Mouse (Mus musculus) frontal cortex, postnatal 10 days (tissue): Measurements from ENCODE around the gene Vsig4.
"Not testable (repeated sequence)": the region's sequence is repeated elsewhere in the genome, so short reads cannot be mapped to it uniquely, and the experiment has no call there.

Experiments
- DNase-seq, 2 experiments: peaks; one replicate each; pipeline ENCODE4 v3.0.0; 2022; ENCODE audit warnings: low spot score in 2 of 2, mixed read lengths in 1 of 2

Gene Vsig4

DNA sequence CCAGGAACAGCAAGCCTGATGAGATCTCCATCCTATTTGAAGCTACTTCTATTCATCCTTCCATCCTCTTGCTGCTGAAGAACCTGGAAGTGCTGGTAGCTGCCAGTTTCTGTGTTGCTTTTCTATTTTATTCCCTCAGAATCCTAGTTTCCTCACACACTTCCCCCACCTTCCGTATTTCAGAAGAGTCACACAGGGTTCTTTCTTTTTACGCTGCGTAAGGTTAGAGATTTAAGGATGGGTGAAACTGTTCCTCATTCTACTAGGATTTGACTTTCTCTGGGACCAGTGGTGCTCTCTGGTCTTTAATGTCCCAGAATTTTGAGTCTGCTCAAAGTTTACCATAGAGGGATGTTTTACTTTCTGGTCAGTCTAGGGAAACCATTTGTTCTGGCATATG, at the start of gene Vsig4:
TSS of gene Vsig4 (minus strand) at position 101 of the 400 bp plus-strand sequence.
- no peak for DNase-seq

DNA sequence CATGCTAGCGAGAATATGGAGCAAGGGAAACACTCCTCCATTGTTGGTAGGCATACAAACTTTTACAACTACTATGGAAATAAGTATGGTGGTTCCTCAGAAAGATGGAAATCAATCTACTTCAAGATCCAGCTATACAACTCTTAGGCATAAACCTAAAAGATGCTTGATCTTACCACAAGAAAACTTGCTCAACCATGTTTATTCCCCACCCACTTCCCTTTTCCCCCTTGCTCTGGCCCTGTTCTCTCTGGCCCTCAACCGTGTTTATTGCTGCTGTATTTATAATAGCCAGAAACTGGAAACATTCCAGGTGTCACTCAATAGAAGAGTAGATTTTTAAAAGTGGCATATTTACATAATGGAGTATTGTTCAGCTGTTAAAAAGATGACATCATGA, 45.9 kb upstream of the Vsig4 start:
- DNase-seq = no peak

GRCm38 (mm10) chrX:96329764-96330163, 36.5 kb upstream of the Vsig4 start:
- DNase-seq = no peak

DNA sequence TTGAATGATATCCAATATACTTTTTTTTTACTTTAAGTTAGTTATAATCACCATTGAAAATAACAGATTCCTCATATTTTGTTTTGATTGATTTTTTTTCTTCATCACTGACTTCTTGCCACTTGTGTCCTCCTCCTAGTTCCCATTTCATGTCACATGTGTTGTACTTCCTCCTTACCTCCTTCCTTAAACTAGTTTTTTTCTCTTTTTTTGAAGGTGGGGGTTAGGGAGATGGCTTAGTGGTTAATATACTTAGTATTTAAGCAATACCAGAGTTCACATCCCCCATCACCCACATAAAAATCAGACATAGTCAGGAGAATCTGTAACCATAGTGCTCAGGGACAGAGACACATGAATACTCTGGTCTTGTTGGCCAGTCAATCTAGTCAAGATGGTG, 36.7 kb downstream of the Vsig4 start:
- no peak for DNase-seq

- no peak for DNase-seq
These were observed 53.6 kb downstream of the Vsig4 start for GRCm38 (mm10) chrX:96239644-96240043.

GRCm38 (mm10) chrX:96239037-96239436, 54.2 kb downstream of the Vsig4 start:
- DNase-seq = no peak

DNA sequence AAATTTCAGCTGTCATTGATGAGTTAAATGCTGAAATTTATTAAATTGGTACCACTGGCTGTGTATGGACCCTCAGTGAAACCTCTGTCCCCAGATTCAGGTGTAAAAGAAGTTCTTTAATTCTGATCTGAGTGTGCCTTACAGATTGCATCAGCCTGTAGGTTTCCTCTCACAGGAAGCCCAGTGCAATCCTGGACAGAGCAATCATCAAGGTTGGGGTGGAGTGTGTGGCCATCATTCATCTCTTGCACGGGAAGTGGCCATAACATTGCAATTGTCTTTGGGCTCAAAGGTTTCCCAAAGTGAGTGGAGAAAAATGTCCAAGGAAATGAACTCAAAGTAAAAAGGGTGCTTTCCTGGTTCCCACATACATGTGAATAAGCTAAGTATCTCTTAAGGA, 57.5 kb downstream of the Vsig4 start:
- DNase-seq = no peak

DNA sequence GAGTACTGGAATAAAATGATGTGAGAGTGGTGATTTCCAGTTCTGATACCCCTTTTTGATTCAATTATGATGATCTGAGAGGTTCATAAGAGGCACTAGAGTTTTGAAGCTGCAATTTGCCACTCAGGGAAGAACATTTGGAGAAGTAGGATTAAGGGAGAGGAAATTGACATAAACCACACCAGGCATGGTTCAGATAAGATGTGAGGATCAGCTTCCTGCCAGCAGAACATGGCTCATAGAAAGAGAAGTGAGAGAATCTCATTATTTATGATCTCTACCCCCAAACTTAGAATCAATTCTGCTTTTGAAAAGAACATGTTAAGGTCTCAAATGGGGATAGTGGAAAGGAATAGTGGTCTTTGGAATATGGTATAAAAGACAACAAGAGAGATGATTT, 66.2 kb downstream of the Vsig4 start:
- DNase-seq = no peak

- no peak for DNase-seq
These were observed 67.8 kb downstream of the Vsig4 start for GRCm38 (mm10) chrX:96225474-96225873.

- DNase-seq = no peak
These were observed 69.0 kb downstream of the Vsig4 start for GRCm38 (mm10) chrX:96224210-96224609.

GRCm38 (mm10) chrX:96218088-96218487, 75.2 kb downstream of the Vsig4 start:
- no peak for DNase-seq

- no peak for DNase-seq
These were observed 86.4 kb downstream of the Vsig4 start for GRCm38 (mm10) chrX:96206872-96207271.

GRCm38 (mm10) chrX:96205143-96205542, 88.1 kb downstream of the Vsig4 start:
- DNase-seq = not testable (repeated sequence)
